Comparison of ENCODE assay signal across 20 mouse cellular contexts in genomic region chr2:155576656-155577055, GRCm38 (mm10). TPM values are rescaled to one million over a fixed set of nuclear protein-coding genes. Genes with fewer than 3 reads are reported as not detected.
"Had no signal": no experiment of that assay in that cellular context is flagged by ENCODE, and none has a peak within 500 bp of the region (broad histone marks: within the 10 kb centered on the region; RNA-seq: fewer than 3 reads in every experiment).

No protein-coding gene starts in this region.

- H3K9me3 ChIP-seq: intestine, embryonic 15.5 days; limb, embryonic 15.5 days had no signal

- DNase-seq: kidney, adult 11 months; kidney, postnatal 25 days; layer of hippocampus, adult 9-11 months; liver, postnatal 0 days; midbrain, embryonic 14.5 days; right cerebral cortex, postnatal 14 days; right cerebral cortex, postnatal 4 days; thymus, adult 2 months; thymus, postnatal 14 days; thymus, postnatal 4 days had no signal

- H3K4me3 ChIP-seq: intestine, embryonic 15.5 days; layer of hippocampus, adult 2 months; limb, embryonic 15.5 days had no signal

- H3K4me2 ChIP-seq: intestine, embryonic 15.5 days; limb, embryonic 15.5 days; liver, embryonic 11.5 days; midbrain, embryonic 11.5 days had no signal

- H3K4me1 ChIP-seq: intestine, embryonic 15.5 days; limb, embryonic 15.5 days had no signal

- H3K27me3 ChIP-seq: intestine, embryonic 15.5 days; limb, embryonic 15.5 days had no signal

- H3K27ac ChIP-seq: intestine, embryonic 15.5 days; kidney, postnatal 0 days; layer of hippocampus, adult 2 months; limb, embryonic 15.5 days; liver, embryonic 14.5 days; stomach, postnatal 0 days had no signal

- ATAC-seq: intestine, embryonic 15.5 days; liver, postnatal 0 days had no signal

- H3K36me3 ChIP-seq: intestine, embryonic 15.5 days had no signal

- H3K9ac ChIP-seq: intestine, embryonic 15.5 days; limb, embryonic 15.5 days; liver, embryonic 14.5 days; liver, postnatal 0 days had no signal

RNA-seq across cellular contexts. Expression of gene Myh7b, which starts 34.4 kb away (rescaled TPM):
- total RNA-seq: megakaryocyte progenitor cell, adult 5-6 weeks; megakaryocyte-erythroid progenitor cell, adult 5-6 weeks had no signal

RNA-seq across cellular contexts. Expression of gene Ggt7, which starts 58.6 kb away (rescaled TPM):
- total RNA-seq: megakaryocyte progenitor cell, adult 5-6 weeks; megakaryocyte-erythroid progenitor cell, adult 5-6 weeks had no signal
